Mouse (Mus musculus): Measurements from ENCODE around the gene Tbc1d16. TPM values are rescaled to one million over a fixed set of nuclear protein-coding genes. Genes with fewer than 3 reads are reported as not detected.

The Tbc1d16 gene
- total RNA-seq, 2 experiments from 2014 or later = 57.7 to 67.8 TPM

Small RNA genes lying within 50 kb of the gene (microRNA-seq; reads per million reads assigned to microRNA genes)
- 4.7 to 5.1 reads per million in 2 experiments for gene Mir6934 (ENCODE audit: borderline number of aligned reads in 2 of 2)

Other genes starting within 250 kb of the Tbc1d16 start
- not detected for gene Enpp7, start 240.3 kb downstream of the Tbc1d16 start, total RNA-seq (2021)
- 1 to 10 TPM; 3.2 to 3.9 TPM for gene Cbx2, start 205.5 kb downstream of the Tbc1d16 start, total RNA-seq (2021)
- 1 to 10 TPM; 5.3 to 9.1 TPM for gene Cbx8, start 187.5 kb downstream of the Tbc1d16 start, total RNA-seq (2021)
- 10 to 100 TPM; 11.5 to 13.6 TPM for gene Cbx4, start 142.3 kb downstream of the Tbc1d16 start, total RNA-seq (2021)
- under 1 TPM in 1 of 2 experiments, not detected in 1; 0.38 TPM for gene Ccdc40, start 73 bp upstream of the Tbc1d16 start, total RNA-seq (2021)
- gene Gaa, start 39.4 kb upstream of the Tbc1d16 start, total RNA-seq (2021) = 10 to 100 TPM; 79.4 to 86.8 TPM
- 10 to 100 TPM; 64.4 to 72.8 TPM for gene Eif4a3, start 71.6 kb upstream of the Tbc1d16 start, total RNA-seq (2021)
- gene Card14, start 79.3 kb upstream of the Tbc1d16 start, total RNA-seq (2021) = under 1 TPM; 0.06 to 0.16 TPM
- 1 to 10 TPM; 4.9 to 5.3 TPM for gene Sgsh, start 127.0 kb upstream of the Tbc1d16 start, total RNA-seq (2021)
- gene Slc26a11, start 127.1 kb upstream of the Tbc1d16 start, total RNA-seq (2021) = 1 to 10 TPM; 3.7 to 4.3 TPM
- 10 to 100 TPM; 15.1 to 20.1 TPM for gene Rnf213, start 164.6 kb upstream of the Tbc1d16 start, total RNA-seq (2021)